Mouse (Mus musculus) kidney, embryonic 14.5 days (tissue): ENCODE measurements around the gene Fam104a. TPM values are rescaled to one million over a fixed set of nuclear protein-coding genes. Genes with fewer than 3 reads are reported as not detected.

ENCODE experiments used
- ATAC-seq: fragments of 200-750 bp; cut with Nextera tagmentation; 2 replicates; pipeline ENCODE4 v1.8.0; 2017; ENCODE audit warnings: moderate number of reproducible peaks, mild to moderate bottlenecking, moderate TSS enrichment, moderate library complexity; ENCODE audit not compliant: low FRiP score, low TSS enrichment
- H3K27ac ChIP-seq: fragments of 300-500 bp; sonication (generic); 2 replicates; pipeline ENCODE4 v1.5.1; 2014; ENCODE audit warnings: low read depth, mild to moderate bottlenecking, low read length, moderate library complexity, mixed read lengths
- H3K27me3 ChIP-seq: fragments of 300-500 bp; sonication (generic); 2 replicates; pipeline ENCODE4 v1.6.1; 2014; ENCODE audit warnings: mild to moderate bottlenecking, low read length; ENCODE audit not compliant: control insufficient read depth, insufficient read depth
- H3K36me3 ChIP-seq: fragments of 300-500 bp; sonication (generic); 2 replicates; pipeline ENCODE4 v1.6.1; 2014; ENCODE audit warnings: low read length, mixed read lengths; ENCODE audit not compliant: control insufficient read depth, insufficient read depth
- H3K4me1 ChIP-seq: fragments of 300-500 bp; sonication (generic); 2 replicates; pipeline ENCODE4 v1.6.1; 2014; ENCODE audit warnings: low read length, mixed read lengths; ENCODE audit not compliant: control insufficient read depth, insufficient read depth
- H3K4me2 ChIP-seq: fragments of 300-500 bp; sonication (generic); replicated peaks from 2 replicates; pipeline ENCODE4 v1.6.1; 2014; ENCODE audit warnings: low read depth, mild to moderate bottlenecking, low read length
- H3K4me3 ChIP-seq: fragments of 300-500 bp; sonication (generic); 2 replicates; pipeline ENCODE4 v1.5.1; 2014; ENCODE audit warnings: mild to moderate bottlenecking, low read length
- H3K9ac ChIP-seq: fragments of 300-500 bp; sonication (generic); 2 replicates; pipeline ENCODE4 v1.6.1; 2014; ENCODE audit warnings: low read depth, mild to moderate bottlenecking, low read length, moderate library complexity
- H3K9me3 ChIP-seq: fragments of 300-500 bp; sonication (generic); 2 replicates; pipeline ENCODE4 v1.6.1; 2016; ENCODE audit warnings: low read length; ENCODE audit not compliant: control insufficient read depth
- WGBS: fragments of 180-500 bp; shearing (Covaris S2); extraction: QIAGEN DNeasy Blood & Tissue Kit; methylation state at CpG from one replicate; pipeline ENCODE4 v1.1.7; 2014; 5-methylcytosine and 5-hydroxymethylcytosine counted together
- polyA plus RNA-seq: library from polyadenylated mRNA; unstranded; fragments of >200 nt; fragmentation: Nextera tagmentation; extraction: Ambion mirVana; gene quantifications from 2 replicates; pipeline ENCODE4 v1.2.1, GENCODE M21; 2014

Gene Fam104a
- polyA plus RNA-seq, 1 experiment from 2014 or later: 49.8 TPM

DNA sequence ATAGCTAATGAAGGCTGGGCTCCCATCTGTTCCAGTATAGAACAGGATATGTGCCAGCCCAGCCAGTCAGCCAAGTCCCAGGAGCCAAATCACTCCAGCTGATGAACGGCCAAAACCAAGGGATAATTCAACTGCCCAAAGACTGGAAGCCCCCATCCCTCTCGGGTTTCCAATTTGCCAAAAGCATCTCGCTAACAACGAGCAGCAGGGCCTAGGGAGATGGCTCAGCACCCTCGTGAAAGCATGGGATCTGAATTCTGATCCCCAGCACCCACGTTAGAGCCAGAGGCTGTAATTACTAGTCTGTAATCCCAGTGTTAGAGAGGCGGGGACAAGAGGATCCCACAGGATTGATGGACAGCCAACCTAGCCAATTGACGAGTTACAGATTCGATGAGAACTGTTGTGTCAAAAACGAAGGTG is 49.2 kb downstream of the Fam104a start:
- Histone ChIP-seq H3K36me3 (no peaks in the 10 kb centered on the region), H3K4me2 (no peak overlapping the region), H3K27me3 (no peaks in the 10 kb centered on the region), H3K27ac (no peak overlapping the region), H3K4me1 (0 out of 2 replicates have a peak, but pooled peaks cover 3% of the 10 kb centered on the region), H3K9ac (no peak overlapping the region), H3K9me3 (peaks cover 5% of the 10 kb centered on the region; the same call in 1 of the 2 replicates), H3K4me3 (no peak overlapping the region)
- no peak for ATAC-seq
- WGBS: 64% methylated on average over 10 of the region's 10 CpGs

DNA sequence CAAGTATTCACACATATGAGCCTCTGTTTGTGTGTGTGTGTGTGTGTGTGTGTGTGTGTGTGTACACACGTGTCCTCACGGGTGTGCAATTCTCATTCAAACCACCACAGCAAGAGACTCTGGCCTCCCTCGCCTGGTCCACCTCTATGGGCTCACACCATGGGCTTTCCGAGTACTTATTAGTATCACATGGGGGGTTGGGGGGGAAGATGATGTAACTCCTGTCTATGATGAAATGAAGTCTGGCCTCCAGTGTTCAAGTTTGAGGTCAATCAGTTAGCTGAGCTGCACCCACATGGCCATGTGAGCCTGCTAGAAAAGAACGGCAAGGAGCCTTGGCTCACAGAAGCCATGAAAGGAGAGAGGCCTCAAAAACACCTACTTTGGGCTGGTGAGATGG is 50.6 kb downstream of the Fam104a start:
- H3K36me3 ChIP-seq: no peaks in the 10 kb centered on the region
- no peak for ATAC-seq
- H3K4me2 ChIP-seq: no peak overlapping the region

GRCm38 (mm10) chr11:113632303-113632702 is 51.7 kb downstream of the Fam104a start:
- WGBS: 78% methylated on average over 7 of the region's 7 CpGs

More for the DNA sequence above, 50.6 kb downstream of the Fam104a start:
- Histone ChIP-seq H3K9ac (no peak overlapping the region), H3K27me3 (no peaks in the 10 kb centered on the region), H3K27ac (no peak overlapping the region), H3K4me1 (0 out of 2 replicates have a peak, but pooled peaks cover 3% of the 10 kb centered on the region), H3K4me3 (no peak overlapping the region), H3K9me3 (peaks cover 5% of the 10 kb centered on the region; the same call in 1 of the 2 replicates)
- 92% methylated on average over 5 of the region's 5 CpGs for WGBS

DNA sequence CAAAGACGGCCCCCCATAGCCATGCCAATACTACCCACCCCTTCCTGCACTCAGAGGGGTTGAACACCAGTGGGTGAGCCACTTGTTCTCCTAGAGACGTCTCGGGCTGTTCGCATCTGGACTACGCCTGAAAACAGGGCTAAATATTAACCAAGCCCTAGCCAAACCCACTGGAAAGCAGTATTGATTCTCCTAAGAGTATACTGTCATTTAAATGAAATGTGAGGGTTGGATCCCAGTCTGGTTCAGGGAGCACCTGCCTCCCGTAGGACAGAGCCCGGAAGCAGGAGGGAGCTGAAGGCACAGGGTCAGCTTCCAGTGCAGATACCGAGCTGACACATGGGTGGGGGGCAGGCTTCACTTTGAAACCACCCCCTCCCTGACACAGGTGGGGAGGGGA is 52.1 kb downstream of the Fam104a start:
- H3K4me1 ChIP-seq: 0 out of 2 replicates have a peak, but pooled peaks cover 3% of the 10 kb centered on the region
- no peak overlapping the region for H3K4me2 ChIP-seq
- H3K4me3 ChIP-seq: no peak overlapping the region
- H3K36me3 ChIP-seq: no peaks in the 10 kb centered on the region
- H3K9ac ChIP-seq: no peak overlapping the region
- no peak overlapping the region for H3K27ac ChIP-seq
- WGBS: 65% methylated on average over 8 of the region's 8 CpGs
- H3K27me3 ChIP-seq: no peaks in the 10 kb centered on the region
- no peak for ATAC-seq
- H3K9me3 ChIP-seq: no peaks in the 10 kb centered on the region

More at GRCm38 (mm10) chr11:113632303-113632702, 51.7 kb downstream of the Fam104a start:
- Histone ChIP-seq H3K4me2 (no peak overlapping the region), H3K9me3 (no peaks in the 10 kb centered on the region), H3K4me3 (no peak overlapping the region), H3K27me3 (no peaks in the 10 kb centered on the region), H3K9ac (no peak overlapping the region), H3K36me3 (no peaks in the 10 kb centered on the region), H3K27ac (no peak overlapping the region), H3K4me1 (0 out of 2 replicates have a peak, but pooled peaks cover 3% of the 10 kb centered on the region)
- no peak for ATAC-seq

- Histone ChIP-seq H3K9ac (no peak overlapping the region), H3K27ac (no peak overlapping the region), H3K9me3 (no peaks in the 10 kb centered on the region), H3K4me1 (0 out of 2 replicates have a peak, but pooled peaks cover 3% of the 10 kb centered on the region), H3K27me3 (no peaks in the 10 kb centered on the region), H3K36me3 (no peaks in the 10 kb centered on the region), H3K4me2 (no peak overlapping the region), H3K4me3 (no peak overlapping the region)
- no peak for ATAC-seq
- 80% methylated on average over 8 of the region's 8 CpGs for WGBS
These were observed 52.7 kb downstream of the Fam104a start for GRCm38 (mm10) chr11:113631302-113631701.

GRCm38 (mm10) chr11:113630642-113631041 is 53.3 kb downstream of the Fam104a start:
- WGBS: 53% methylated on average over 7 of the region's 7 CpGs
- Histone ChIP-seq H3K36me3 (no peaks in the 10 kb centered on the region), H3K27me3 (no peaks in the 10 kb centered on the region), H3K9ac (no peak overlapping the region), H3K4me1 (0 out of 2 replicates have a peak, but pooled peaks cover 3% of the 10 kb centered on the region), H3K4me2 (no peak overlapping the region), H3K27ac (no peak overlapping the region), H3K4me3 (no peak overlapping the region), H3K9me3 (no peaks in the 10 kb centered on the region)
- ATAC-seq: no peak

DNA sequence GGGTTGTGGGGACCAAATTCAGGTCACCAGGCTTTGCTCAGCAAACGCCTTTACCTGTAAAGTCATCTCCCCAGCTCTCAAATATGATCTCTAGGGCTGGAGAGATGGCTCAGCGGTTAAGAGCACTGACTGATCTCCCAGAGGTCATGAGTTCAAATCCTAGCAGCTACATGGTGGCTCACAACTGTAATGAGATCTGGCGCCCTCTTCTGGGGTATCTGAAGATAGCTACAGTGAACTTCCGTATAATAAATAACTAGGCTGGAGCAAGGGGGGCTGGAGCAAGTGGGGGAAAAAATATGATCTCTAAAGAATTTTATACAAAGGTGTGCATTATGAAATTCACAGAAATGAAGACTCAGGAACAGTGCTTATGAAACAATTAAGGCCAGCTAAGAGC is 56.2 kb downstream of the Fam104a start:
- Histone ChIP-seq H3K4me3 (no peak overlapping the region), H3K4me1 (0 out of 2 replicates have a peak, but pooled peaks cover 3% of the 10 kb centered on the region), H3K27me3 (no peaks in the 10 kb centered on the region), H3K4me2 (no peak overlapping the region), H3K27ac (no peak overlapping the region), H3K9me3 (no peaks in the 10 kb centered on the region), H3K36me3 (no peaks in the 10 kb centered on the region), H3K9ac (no peak overlapping the region)
- no peak for ATAC-seq
- 57% methylated on average over 4 of the region's 4 CpGs for WGBS

GRCm38 (mm10) chr11:113625437-113625836 is 58.5 kb downstream of the Fam104a start:
- Histone ChIP-seq H3K9ac (no peak overlapping the region), H3K27me3 (peaks cover 11% of the 10 kb centered on the region; the same call in 1 of the 2 replicates), H3K4me1 (no peaks in the 10 kb centered on the region), H3K36me3 (no peaks in the 10 kb centered on the region), H3K4me3 (no peak overlapping the region), H3K27ac (no peak overlapping the region), H3K9me3 (no peaks in the 10 kb centered on the region), H3K4me2 (no peak overlapping the region)
- 95% methylated on average over 18 of the region's 18 CpGs for WGBS
- ATAC-seq: no peak

DNA sequence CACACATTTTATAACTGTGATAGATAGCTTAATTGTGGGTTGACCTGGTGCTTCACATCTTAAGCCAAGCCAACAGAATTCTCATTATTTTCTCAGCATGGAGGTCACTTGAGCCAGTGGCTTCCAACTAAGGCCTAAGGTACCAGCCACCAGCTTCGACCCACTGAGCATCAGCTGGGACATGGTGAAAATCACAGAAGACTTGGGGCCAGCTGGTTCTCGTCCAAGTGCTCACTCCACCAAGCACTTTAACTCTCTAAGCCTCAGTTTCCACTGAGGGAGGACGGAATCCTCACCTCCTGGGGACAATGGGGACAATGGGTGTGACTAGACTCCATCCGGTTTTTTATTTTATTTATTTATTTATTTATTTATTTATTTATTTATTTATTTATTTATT is 61.9 kb downstream of the Fam104a start:
- ATAC-seq: no peak
- Histone ChIP-seq H3K9me3 (no peaks in the 10 kb centered on the region), H3K4me3 (no peak overlapping the region), H3K27ac (no peak overlapping the region), H3K4me2 (no peak overlapping the region), H3K9ac (no peak overlapping the region), H3K27me3 (peaks cover 27% of the 10 kb centered on the region), H3K4me1 (peaks cover 24% of the 10 kb centered on the region), H3K36me3 (no peaks in the 10 kb centered on the region)
- 84% methylated on average over 4 of the region's 4 CpGs for WGBS
